Mouse (Mus musculus): ENCODE data around the gene Zkscan1. TPM values are rescaled to one million over a fixed set of nuclear protein-coding genes. Genes with fewer than 3 reads are reported as not detected.
"Not testable (repeated sequence)": the region's sequence is repeated elsewhere in the genome, so short reads cannot be mapped to it uniquely, and the experiment has no call there.

Zkscan1 gene
- 10 to 100 TPM; 39.6 to 42.2 TPM for total RNA-seq (2021)
- long read RNA-seq, full-length matches to known transcripts, result 12 of 15 reads
- long read RNA-seq, partial matches to known transcripts, result 2 of 15 reads
- long read RNA-seq, other reads (novel, unspliced or antisense), result 1 of 15 reads

- peak; percentile 61 to 85 for DNase-seq (ENCODE audit: low spot score in 2 of 2)
Observed at GRCm38 (mm10) chr5:138084996-138085395, at the start of gene Zkscan1. Gene Zkscan1 (plus strand): TSS chr5:138085084.

- not testable (repeated sequence) for DNase-seq (ENCODE audit: low spot score in 2 of 2)
Observed at GRCm38 (mm10) chr5:138052894-138053293, 32.0 kb upstream of the Zkscan1 start, which contains the start of gene Smok3c. Gene Smok3c (plus strand): TSS chr5:138053194.

DNA sequence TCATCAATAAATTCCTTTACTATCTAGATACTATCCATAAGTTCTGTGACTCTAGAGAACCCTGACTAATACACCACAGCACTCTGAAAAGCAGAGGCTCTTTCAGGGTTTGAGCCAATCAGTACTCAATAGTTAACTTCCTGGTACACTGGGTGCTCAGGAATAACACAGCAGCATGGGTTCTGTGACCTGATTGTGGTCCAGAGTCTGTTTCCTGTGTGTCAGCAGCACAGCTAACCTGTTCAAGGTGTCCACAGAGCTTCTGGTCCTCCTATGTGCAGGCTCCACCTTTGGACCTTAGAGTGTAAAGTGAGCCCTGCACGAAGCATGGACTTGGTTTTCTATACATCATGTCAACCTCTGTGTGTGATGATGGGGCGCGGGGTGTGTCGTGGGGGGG lies 11.1 kb upstream of the Zkscan1 start:
- no peak for DNase-seq (ENCODE audit: low spot score in 2 of 2)

GRCm38 (mm10) chr5:138075684-138076083 lies 9.2 kb upstream of the Zkscan1 start:
- DNase-seq (ENCODE audit: low spot score in 2 of 2), result no peak

DNA sequence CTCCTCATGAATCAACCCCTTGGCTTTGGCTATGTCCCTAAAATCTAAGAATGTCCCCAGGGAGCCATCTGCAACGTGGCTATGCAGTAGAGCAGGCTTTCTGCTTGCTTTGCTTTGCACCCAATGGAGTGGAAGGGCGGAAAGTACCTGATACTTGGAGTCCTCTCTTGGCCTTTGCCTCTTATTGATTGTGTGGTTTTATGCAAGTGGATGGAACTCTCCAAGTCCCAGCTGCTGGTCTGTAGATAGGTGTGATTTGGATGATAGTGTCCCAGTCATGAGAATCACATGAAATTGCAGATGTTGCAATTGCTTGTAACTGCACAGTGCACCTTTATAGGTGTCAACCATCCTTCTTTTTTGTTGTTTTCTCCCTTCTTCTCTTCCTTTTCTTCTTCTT lies 8.7 kb upstream of the Zkscan1 start:
- no peak for DNase-seq (ENCODE audit: low spot score in 2 of 2)

DNA sequence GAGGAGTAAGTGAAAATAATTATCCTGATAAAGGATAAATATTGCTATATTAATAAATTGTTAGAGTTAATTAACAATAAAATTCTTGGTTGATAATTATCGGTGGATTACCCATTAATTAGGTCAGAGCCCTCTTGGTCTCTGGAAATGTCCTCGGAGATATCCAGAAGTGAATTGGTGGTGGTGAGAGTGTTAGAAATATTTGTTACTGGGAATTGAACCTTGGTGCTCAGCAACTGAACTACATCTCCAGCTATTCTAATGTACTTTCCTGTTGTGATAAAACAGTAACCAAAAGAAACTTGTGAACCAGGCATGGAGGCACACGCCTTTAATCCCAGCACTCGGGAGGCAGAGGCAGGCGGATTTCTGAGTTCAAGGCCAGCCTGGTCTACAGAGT lies 4.4 kb upstream of the Zkscan1 start:
- no peak for DNase-seq (ENCODE audit: low spot score in 2 of 2)

DNA sequence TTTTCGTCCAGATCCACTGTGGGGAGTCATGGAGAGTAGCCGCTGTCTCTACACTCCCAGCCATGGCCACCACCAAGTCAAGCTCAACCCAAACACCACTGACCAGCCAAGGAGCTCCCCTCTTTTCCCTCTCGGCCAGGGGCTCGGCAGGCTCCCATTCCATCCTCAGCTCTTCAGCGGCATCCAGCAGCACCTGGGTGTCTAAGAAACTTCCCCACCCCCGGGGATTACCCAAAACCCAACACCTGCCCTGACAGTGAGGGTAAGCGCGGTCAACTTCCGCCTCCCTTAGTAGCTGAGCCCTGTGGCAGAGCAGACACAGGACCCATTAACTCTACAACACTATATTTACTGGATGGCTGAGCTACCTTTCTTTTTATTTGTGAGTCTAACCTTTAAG lies 3.4 kb upstream of the Zkscan1 start:
- DNase-seq (ENCODE audit: low spot score in 2 of 2), result no peak

GRCm38 (mm10) chr5:138083318-138083900 lies 1.5 kb upstream of the Zkscan1 start:
- no peak for DNase-seq (ENCODE audit: low spot score in 2 of 2)

DNA sequence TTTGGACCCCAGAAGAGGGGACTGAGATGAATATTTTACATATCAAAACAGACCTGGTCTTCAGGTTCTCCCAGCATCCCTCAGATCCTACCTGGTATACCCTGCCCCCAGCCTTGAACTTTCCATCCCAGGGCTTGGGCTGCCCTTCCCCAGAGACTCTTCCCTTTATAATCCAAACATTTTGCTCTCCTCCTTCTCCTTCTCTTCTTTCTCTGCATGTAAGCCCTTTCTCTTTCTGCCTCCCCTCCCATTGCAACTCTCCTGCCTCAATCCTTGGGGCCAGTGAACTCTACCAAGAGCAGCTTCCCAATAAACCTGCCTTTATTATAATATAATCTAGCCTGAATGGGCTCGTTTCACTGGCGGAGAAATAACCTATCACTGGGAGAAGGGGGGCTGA lies 948 bp upstream of the Zkscan1 start:
- DNase-seq (ENCODE audit: low spot score in 2 of 2), result no peak

DNA sequence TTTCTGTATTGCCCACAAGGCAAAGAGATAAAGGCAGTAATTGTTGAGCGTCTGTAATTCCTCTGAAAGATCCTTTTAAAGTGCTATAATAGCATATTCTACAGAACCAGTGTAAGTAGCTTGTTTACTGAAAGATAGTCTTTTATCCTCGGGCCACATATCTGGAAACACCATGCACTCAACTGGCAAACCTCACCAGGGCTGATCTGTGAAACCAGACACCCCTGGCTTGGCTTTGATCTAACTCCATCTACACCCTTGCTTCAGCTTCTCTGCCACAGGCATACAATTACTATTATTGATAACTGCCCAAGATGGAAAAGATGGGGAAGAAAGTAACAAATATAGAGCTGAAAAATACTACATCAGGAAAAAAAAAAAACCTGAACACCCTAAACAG lies 377 bp upstream of the Zkscan1 start:
- DNase-seq (ENCODE audit: low spot score in 2 of 2), result no peak

- peak in 1 of 2 experiments; percentile 22 for DNase-seq (ENCODE audit: low spot score in 2 of 2)
Observed at GRCm38 (mm10) chr5:138085421-138085911, 582 bp downstream of the Zkscan1 start.

DNA sequence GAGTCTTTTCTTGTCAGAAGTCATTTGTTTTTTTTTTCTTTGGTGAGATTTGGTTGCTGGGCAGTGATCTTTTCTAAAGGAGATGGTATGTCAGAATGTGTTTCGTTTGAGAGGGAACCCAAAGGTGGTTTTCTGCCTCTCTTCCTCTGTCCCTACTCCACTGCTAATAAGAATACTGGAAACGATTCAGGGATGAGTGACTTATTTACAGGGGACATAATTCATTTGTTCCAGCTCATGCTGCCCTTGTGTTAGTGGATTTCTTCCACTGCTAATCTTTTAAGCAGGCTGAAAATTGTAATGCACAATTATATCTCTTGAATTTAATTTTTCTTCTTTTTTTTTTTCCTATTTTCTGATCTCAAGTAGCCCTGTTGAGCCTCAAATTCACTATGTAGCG lies 2.0 kb downstream of the Zkscan1 start:
- no peak for DNase-seq (ENCODE audit: low spot score in 2 of 2)

DNA sequence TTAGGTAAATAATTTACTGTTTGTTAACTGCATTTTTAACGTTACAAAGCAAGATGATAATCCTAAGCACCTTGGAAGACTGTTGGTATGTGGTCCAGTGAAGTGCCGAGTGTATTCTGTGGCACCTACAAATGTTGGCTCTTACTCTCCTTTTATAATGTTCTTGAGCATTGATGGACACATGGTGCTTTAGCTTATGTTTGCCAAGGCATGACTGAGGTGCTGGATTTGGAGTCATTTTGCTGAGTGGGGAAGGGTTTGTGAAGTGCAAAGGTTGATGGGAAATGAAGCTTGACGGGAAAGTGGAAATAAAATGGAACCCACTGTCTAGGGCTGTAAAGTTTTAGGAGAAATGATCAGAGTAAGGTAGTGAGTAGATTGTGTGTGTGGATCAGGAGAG lies 3.5 kb downstream of the Zkscan1 start:
- DNase-seq (ENCODE audit: low spot score in 2 of 2), result no peak

GRCm38 (mm10) chr5:138089108-138089551 lies 4.2 kb downstream of the Zkscan1 start:
- DNase-seq (ENCODE audit: low spot score in 2 of 2), result no peak

DNA sequence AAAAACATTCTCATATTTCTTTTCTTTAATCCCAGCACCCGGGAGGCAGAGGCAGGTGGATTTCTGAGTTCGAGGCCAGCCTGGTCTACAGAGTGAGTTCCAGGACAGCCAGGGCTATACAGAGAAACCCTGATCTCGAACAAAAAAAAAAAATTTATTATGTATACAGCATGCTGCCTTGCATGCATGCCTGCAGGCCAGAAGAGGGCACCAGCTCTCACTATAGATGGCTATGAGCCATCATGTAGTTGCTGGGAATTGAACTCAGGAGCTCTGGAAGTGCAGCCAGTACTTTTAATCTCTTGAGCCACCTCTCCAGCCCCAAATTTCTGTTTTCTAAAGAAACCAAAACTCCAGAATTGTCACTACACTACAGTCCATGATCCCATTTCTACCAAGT lies 5.4 kb downstream of the Zkscan1 start:
- DNase-seq (ENCODE audit: low spot score in 2 of 2), result no peak

DNA sequence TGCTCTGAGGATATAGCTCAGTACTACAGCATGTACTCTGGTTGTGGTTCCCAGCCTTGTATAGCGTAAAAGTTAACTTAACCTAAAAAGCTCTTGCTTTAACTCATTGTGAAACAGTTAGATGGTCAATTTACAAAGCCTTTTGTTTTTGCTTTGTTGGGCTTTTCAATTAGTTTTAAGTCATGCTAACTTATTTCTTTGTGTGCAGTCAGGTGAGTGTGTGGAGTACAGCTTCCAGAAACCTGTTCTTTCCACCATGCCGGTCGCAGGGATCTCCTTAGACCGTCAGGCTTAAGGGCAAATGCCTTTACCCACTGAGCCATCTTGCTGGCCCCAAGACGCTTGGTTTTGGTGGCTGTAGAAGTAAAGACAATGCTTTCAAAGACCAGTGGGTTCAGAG lies 5.9 kb downstream of the Zkscan1 start:
- no peak for DNase-seq (ENCODE audit: low spot score in 2 of 2)

DNA sequence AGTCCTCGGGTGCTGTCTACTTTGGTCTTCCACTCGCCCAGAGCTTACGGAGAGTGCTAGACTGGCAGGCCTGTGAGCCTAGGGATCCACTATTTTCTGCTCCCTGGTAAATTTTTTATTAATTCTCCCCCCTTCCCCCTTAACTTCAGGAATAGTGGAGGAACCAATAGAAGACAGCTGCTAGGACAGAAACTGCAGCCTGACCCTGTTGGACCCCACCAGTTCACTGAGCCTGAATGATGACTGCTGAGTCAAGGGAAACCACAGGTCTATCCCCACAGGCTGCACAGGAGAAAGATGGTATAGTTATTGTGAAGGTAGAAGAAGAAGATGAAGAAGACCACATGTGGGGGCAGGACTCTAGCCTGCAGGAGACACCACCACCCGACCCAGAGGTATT lies 7.9 kb downstream of the Zkscan1 start:
- no peak for DNase-seq (ENCODE audit: low spot score in 2 of 2)

GRCm38 (mm10) chr5:138094474-138094873 lies 9.6 kb downstream of the Zkscan1 start:
- DNase-seq (ENCODE audit: low spot score in 2 of 2), result no peak

GRCm38 (mm10) chr5:138104976-138105375 lies 20.1 kb downstream of the Zkscan1 start:
- no peak for DNase-seq (ENCODE audit: low spot score in 2 of 2)

- no peak for DNase-seq (ENCODE audit: low spot score in 2 of 2)
Observed at GRCm38 (mm10) chr5:138107130-138107529, 22.2 kb downstream of the Zkscan1 start.

DNA sequence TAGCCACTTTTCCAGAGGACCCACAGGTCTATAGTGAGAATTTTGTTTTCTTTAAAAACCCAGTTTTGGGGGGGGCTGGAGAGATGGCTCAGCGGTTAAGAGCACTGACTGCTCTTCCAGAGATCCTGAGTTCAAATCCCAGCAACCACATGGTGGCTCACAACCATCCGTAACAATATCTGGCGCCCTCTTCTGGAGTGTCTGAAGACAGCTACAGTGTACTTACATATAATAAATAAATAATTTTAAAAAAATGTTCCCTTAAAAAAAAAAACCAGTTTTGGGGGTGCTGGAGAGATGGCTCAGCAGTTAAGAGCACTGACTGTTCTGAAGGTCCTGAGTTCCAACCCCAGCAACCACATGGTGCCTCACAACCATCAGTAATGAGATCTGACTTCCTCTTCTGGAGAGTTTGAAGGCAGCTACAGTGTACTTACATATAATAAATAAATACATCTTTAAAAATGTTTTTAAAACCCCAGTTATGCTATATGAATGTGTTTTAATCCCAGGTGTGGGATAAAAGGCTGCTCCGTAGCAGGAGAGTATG lies 25.0 kb downstream of the Zkscan1 start:
- not testable (repeated sequence) for DNase-seq (ENCODE audit: low spot score in 2 of 2)

GRCm38 (mm10) chr5:138116255-138117198 lies 31.6 kb downstream of the Zkscan1 start, which contains the start of gene Zscan21:
Gene Zscan21 (plus strand): TSS chr5:138116903.
- peak; percentile 84 to 91 for DNase-seq (ENCODE audit: low spot score in 2 of 2)

All from layer of hippocampus, adult 18-20 months (tissue).